Mouse (Mus musculus): ENCODE measurements around the gene Car6.

DNA sequence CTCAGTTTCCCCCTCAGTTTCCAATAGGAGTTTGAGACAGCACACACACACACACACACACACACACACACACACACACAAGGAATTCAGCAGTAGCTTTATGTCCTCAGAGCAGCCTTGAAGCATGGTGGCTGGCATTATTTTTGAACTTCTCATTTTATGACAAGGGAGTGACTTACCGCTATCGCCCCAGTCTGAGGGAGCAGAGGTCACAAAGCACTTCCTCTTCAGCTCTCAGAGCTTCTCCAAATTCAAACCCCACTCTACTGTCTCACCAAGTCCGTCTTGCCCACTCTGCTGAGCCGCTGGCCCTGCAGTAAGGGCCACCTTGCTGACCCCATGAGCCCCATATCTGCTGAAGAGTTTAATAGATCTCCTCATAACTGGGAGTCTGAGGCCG is 1.6 kb upstream of the Car6 start:
- TF ChIP-seq TCF12 (IDR thresholded peaks at IDR 0.05; ENCODE audit: insufficient read depth, poor library complexity, severe bottlenecking), result no peak
- no peak for TF ChIP-seq POLR2A (IDR thresholded peaks at IDR 0.05; ENCODE audit: insufficient read length, low read depth)
- no peak for TF ChIP-seq CEBPB (IDR thresholded peaks at IDR 0.05; ENCODE audit: insufficient read depth, poor library complexity, severe bottlenecking)
- TF ChIP-seq POLR2AphosphoS2 (IDR thresholded peaks at IDR 0.05; ENCODE audit: insufficient read length, low read depth), result no peak
- TF ChIP-seq E2F4 (IDR thresholded peaks at IDR 0.05; ENCODE audit: insufficient read depth), result no peak
- TF ChIP-seq REST (IDR thresholded peaks at IDR 0.05; ENCODE audit: insufficient read depth, insufficient read length), result no peak
- no peak for TF ChIP-seq MYOD1 (IDR thresholded peaks at IDR 0.05; ENCODE audit: control insufficient read depth in 1 of 3, insufficient read length in 2 of 3, low read depth in 2 of 3)
